Mouse (Mus musculus) gonadal fat pad, adult 2 months (tissue): ENCODE data around the gene Abhd2. TPM values are rescaled to one million over a fixed set of nuclear protein-coding genes. Genes with fewer than 3 reads are reported as not detected.

ENCODE experiments used
- DNase-seq: peaks from one replicate; pipeline ENCODE4 v3.0.0-alpha.2; 2012; ENCODE audit warnings: low read depth
- polyA plus RNA-seq: library from polyadenylated mRNA; depleted of rRNA; stranded (reverse); fragments of >200 nt; gene quantifications from 2 replicates; pipeline ENCODE4 v1.2.3, GENCODE M21; 2012

The Abhd2 gene
- polyA plus RNA-seq, 1 experiment = 183 TPM

- DNase-seq = no peak
These were observed 20.7 kb downstream of the Abhd2 start for GRCm38 (mm10) chr7:79293605-79294232.

GRCm38 (mm10) chr7:79294449-79294980 lies 21.5 kb downstream of the Abhd2 start:
- no peak for DNase-seq

GRCm38 (mm10) chr7:79295196-79295826 lies 22.3 kb downstream of the Abhd2 start:
- DNase-seq = no peak

GRCm38 (mm10) chr7:79298681-79299080 lies 25.7 kb downstream of the Abhd2 start:
- no peak for DNase-seq

- no peak for DNase-seq
These were observed 26.5 kb downstream of the Abhd2 start for GRCm38 (mm10) chr7:79299548-79299947.

- no peak for DNase-seq
These were observed 27.6 kb downstream of the Abhd2 start for GRCm38 (mm10) chr7:79300432-79301151.

- no peak for DNase-seq
These were observed 29.1 kb downstream of the Abhd2 start for GRCm38 (mm10) chr7:79302145-79302544.

GRCm38 (mm10) chr7:79302586-79302985 lies 29.6 kb downstream of the Abhd2 start:
- DNase-seq = no peak

- peak; percentile 69 for DNase-seq
These were observed 30.3 kb downstream of the Abhd2 start for GRCm38 (mm10) chr7:79303183-79303761.

GRCm38 (mm10) chr7:79308455-79309030 lies 35.5 kb downstream of the Abhd2 start:
- DNase-seq = no peak

GRCm38 (mm10) chr7:79309247-79310190 lies 36.5 kb downstream of the Abhd2 start:
- no peak for DNase-seq

GRCm38 (mm10) chr7:79310191-79310555 lies 37.2 kb downstream of the Abhd2 start:
- no peak for DNase-seq

GRCm38 (mm10) chr7:79311420-79311988 lies 38.5 kb downstream of the Abhd2 start:
- DNase-seq = no peak

GRCm38 (mm10) chr7:79312246-79312645 lies 39.2 kb downstream of the Abhd2 start:
- DNase-seq = no peak

- no peak for DNase-seq
These were observed 40.6 kb downstream of the Abhd2 start for GRCm38 (mm10) chr7:79313519-79314059.

- DNase-seq = no peak
These were observed 41.5 kb downstream of the Abhd2 start for GRCm38 (mm10) chr7:79314517-79314916.

GRCm38 (mm10) chr7:79315149-79315548 lies 42.1 kb downstream of the Abhd2 start:
- DNase-seq = no peak

- DNase-seq = no peak
These were observed 43.2 kb downstream of the Abhd2 start for GRCm38 (mm10) chr7:79316069-79316695.

- no peak for DNase-seq
These were observed 44.6 kb downstream of the Abhd2 start for GRCm38 (mm10) chr7:79317576-79317975.
